Mouse (Mus musculus) activated CD4-positive, CD25-positive, alpha-beta regulatory T cell (primary cell): ENCODE data around the gene Gm9944. TPM values are rescaled to one million over a fixed set of nuclear protein-coding genes. Genes with fewer than 3 reads are reported as not detected.

Experiments
- polyA plus RNA-seq, 2 experiments: library from polyadenylated mRNA; unstranded; fragments of 100-300 nt; shearing (Covaris generic); gene quantifications; one replicate each; pipeline ENCODE4 v1.2.1; 2017

The Gm9944 gene
- under 1 TPM in 1 of 2 experiments, not detected in 1; 0.85 TPM for polyA plus RNA-seq

GRCm38 (mm10) chr4:144453217-144453616, at the start of gene Gm9944:
Gene Gm9944 (minus strand): TSS chr4:144453317.

GRCm38 (mm10) chr4:144463656-144464055, 10.5 kb upstream of the Gm9944 start, which contains the start of gene Aadacl3:
Gene Aadacl3 (minus strand): TSS chr4:144463756.

GRCm38 (mm10) chr4:144438672-144439071, 14.4 kb downstream of the Gm9944 start, which contains the start of gene 1700012P22Rik:
Gene 1700012P22Rik (minus strand): TSS chr4:144438772.

GRCm38 (mm10) chr4:144408290-144408689, 44.8 kb downstream of the Gm9944 start, which contains the start of gene Pramef12:
Gene Pramef12 (minus strand): TSS chr4:144408464.

Other genes with a start within 250 kb of the Gm9944 start
- not detected for gene C87977, start 240.0 kb downstream of the Gm9944 start, polyA plus RNA-seq
- not detected for gene Pramel5, start 172.8 kb downstream of the Gm9944 start, polyA plus RNA-seq
- gene Gm13128, start 123.1 kb downstream of the Gm9944 start, polyA plus RNA-seq = not detected
- not detected for gene Gm13119, start 95.4 kb downstream of the Gm9944 start, polyA plus RNA-seq
- under 1 TPM in 1 of 2 experiments, not detected in 1; 0.28 TPM for gene Pramef20, start 75.4 kb downstream of the Gm9944 start, polyA plus RNA-seq
- not detected for gene Pramef12, start 44.9 kb downstream of the Gm9944 start, polyA plus RNA-seq
- gene 1700012P22Rik, start 14.5 kb downstream of the Gm9944 start, polyA plus RNA-seq = not detected
- under 1 TPM in 1 of 2 experiments, not detected in 1; 0.05 TPM for gene Aadacl3, start 10.4 kb upstream of the Gm9944 start, polyA plus RNA-seq
- gene 9430007A20Rik, start 66.5 kb upstream of the Gm9944 start, polyA plus RNA-seq = not detected
- not detected for gene Gm13124, start 111.8 kb upstream of the Gm9944 start, polyA plus RNA-seq
- gene Aadacl4, start 160.4 kb upstream of the Gm9944 start, polyA plus RNA-seq = not detected
- gene Gm436, start 233.1 kb upstream of the Gm9944 start, polyA plus RNA-seq = under 1 TPM in 1 of 2 experiments, not detected in 1; 0.23 TPM